Mouse (Mus musculus) kidney, adult 18-20 months (tissue): Measurements from ENCODE around the gene Plod1.

ENCODE experiments used
- DNase-seq: peaks from one replicate; pipeline ENCODE4 v3.0.0; 2021

The Plod1 gene

GRCm38 (mm10) chr4:147936331-147936954 is at the start of gene Plod1:
Gene Plod1, minus strand, starts transcription at chr4:147936767.
- peak; percentile 92 for DNase-seq

DNA sequence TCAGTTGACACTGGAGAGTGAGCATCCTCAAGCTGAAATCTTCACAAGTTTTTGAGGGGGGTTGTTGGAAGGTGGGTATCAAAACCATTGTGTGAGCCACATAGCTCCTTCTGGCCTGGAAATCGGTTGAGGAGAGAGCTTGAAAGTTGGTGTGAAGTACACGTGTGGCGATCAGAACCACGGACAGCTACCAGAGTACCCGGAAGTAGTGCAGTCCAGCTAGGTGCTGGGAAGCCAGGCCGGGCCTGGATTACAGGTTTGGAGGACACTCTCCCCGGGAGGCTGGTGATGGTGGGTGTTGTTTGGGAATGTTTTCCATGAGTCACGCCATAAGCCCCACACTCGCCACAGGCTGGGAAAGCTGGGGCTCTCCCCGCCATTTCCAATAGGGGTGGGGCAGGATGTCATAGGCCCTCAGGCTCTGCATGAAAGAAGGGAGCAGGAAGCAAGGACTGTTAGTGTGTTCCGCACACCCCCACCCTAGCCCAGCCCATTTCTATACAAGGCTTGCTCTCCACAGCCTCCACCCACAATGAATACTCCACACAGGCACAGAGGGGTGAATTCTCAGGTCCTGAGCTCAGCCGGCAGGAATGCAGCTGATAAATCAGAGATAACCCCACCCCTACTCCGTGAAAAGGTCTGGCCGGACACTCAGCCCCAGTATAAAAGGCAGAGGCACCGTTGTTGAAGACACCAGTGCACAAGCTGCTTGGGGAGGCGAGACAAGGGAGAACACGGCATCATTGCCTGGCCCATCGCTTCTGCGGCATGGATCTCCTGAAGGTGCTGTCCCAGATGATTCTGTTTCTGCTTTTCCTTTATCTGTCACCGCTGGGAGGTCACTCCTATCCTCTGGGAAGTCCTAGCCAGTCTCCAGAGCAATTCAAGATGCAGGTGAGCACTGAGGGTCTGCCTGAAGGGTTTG is 48.9 kb upstream of the Plod1 start, which contains the start of gene Nppb:
Nppb (plus strand) TSS at position 584 of the 928 bp plus-strand sequence.
- DNase-seq = peak; percentile 54

DNA sequence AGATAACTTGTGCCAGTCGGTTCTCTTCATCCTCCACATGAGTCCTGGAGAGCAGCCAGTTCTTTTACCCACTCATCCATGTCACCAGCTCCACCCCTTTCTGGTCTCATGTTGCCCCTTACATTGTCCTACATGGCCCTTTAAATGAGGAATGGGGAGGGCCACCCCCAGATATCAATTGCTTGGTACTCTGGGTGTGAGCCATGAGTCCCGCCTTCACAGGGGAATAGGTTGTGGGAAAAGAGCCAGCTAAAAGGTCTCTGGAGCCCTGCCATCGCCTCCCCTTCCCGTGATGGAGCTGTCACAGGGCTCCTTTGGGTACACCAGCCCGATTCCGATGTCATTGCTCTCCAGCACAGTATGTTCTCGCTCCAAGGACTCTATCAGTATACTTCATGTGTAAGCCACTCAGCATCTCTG is 42.9 kb upstream of the Plod1 start:
- peak; percentile 21 for DNase-seq

GRCm38 (mm10) chr4:147978391-147978790 is 41.8 kb upstream of the Plod1 start:
- DNase-seq = no peak

GRCm38 (mm10) chr4:147977726-147978125 is 41.2 kb upstream of the Plod1 start:
- DNase-seq = no peak

- DNase-seq = no peak
Measured at GRCm38 (mm10) chr4:147976237-147976636, 39.7 kb upstream of the Plod1 start.

GRCm38 (mm10) chr4:147969337-147969736 is 32.8 kb upstream of the Plod1 start:
- no peak for DNase-seq

DNA sequence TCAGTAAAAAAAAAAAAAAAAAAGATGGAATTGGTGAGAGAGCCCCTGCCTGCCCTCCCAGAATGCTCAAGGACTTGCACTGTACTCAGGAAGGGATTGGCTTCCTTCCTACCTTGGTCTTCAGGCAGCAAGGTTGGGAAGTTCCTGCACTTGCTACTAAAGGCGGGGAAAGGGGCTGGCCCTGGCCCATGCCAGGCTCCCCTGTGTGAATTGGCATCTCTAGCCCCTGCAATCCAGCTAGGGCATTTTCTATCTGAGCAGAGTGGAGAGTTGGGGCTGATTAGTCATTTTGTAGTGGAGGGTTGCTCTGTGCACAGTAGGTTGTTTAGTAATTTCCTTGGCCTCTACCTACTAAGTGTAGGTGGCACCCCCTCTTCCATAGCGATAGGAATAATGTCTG is 32.2 kb upstream of the Plod1 start:
- DNase-seq = no peak

GRCm38 (mm10) chr4:147965712-147966111 is 29.1 kb upstream of the Plod1 start:
- DNase-seq = peak; percentile 71

GRCm38 (mm10) chr4:147963623-147964022 is 27.1 kb upstream of the Plod1 start:
- no peak for DNase-seq

GRCm38 (mm10) chr4:147962781-147963180 is 26.2 kb upstream of the Plod1 start:
- no peak for DNase-seq

- peak; percentile 80 for DNase-seq
Measured at GRCm38 (mm10) chr4:147959881-147960831, 23.6 kb upstream of the Plod1 start.

GRCm38 (mm10) chr4:147957141-147957540 is 20.6 kb upstream of the Plod1 start:
- DNase-seq = no peak

DNA sequence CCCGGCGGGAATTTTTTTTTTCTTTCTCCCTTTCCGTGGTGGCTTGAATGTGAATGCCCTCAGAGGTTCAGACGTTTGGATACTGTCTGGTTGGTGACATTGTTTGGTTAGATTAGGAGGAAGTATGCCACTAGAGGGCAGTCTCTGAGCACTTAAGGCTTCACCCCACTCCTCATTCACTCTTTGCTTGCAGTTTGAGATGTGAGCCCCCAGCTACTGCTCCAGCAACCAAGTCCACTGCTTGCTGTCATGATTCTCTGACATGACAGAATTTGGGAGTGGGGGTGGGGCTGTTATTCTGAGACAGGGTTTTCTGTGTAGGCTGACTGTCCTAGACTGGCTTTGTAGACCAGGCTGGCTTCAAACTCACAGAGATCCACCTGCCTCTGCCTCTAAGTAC is 17.0 kb upstream of the Plod1 start:
- DNase-seq = no peak

DNA sequence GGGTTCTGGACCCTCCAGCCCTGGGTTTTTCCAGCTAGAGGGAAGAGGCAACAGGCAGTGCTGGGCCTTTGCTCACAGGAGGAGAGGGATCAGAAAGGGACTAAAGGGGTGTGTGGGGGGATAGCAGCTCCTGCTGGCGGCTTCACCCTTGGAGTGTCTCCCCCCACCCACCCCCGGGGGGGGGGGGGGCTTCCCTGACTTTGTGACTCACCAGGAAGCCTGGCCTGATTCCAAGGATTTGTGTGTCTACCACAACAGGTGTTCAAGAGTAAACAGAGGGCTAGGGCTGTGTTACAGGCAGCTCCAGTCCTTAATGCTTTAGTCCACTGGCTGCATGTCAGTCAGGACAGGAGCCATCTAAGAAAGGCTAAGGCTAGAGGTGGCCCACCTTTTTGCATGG is 10.9 kb upstream of the Plod1 start:
- DNase-seq = no peak

- DNase-seq = peak; percentile 72
Measured at GRCm38 (mm10) chr4:147943005-147943404, 6.4 kb upstream of the Plod1 start.

- no peak for DNase-seq
Measured at GRCm38 (mm10) chr4:147941045-147942020, 4.8 kb upstream of the Plod1 start.

DNA sequence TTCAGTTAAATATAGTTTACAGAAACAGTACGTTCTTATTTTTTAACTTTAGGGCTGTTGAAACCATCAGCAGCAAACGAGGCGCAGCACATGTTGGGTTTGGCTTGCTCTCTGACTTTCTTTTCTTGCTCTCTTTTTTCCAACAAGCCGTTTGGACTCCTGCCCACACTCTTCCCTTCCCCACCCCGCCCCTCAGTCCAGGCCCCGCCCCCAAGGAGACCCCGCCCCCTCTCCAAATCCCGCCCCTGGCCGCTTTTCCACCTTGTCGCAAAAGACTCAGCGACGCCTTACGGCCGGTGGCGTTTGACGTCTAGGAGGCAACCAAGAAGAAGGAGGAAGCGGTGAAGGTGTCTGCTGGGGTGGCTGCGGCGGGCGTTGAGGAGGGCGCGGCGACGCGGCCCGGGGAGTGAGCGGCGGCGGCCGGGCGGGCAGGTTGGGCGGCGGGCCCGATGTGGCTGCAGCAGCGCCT is 4.0 kb upstream of the Plod1 start, which contains the start of gene 2510039O18Rik:
2510039O18Rik (plus strand) TSS at position 320 of the 469 bp plus-strand sequence.
- DNase-seq = peak; percentile 86

DNA sequence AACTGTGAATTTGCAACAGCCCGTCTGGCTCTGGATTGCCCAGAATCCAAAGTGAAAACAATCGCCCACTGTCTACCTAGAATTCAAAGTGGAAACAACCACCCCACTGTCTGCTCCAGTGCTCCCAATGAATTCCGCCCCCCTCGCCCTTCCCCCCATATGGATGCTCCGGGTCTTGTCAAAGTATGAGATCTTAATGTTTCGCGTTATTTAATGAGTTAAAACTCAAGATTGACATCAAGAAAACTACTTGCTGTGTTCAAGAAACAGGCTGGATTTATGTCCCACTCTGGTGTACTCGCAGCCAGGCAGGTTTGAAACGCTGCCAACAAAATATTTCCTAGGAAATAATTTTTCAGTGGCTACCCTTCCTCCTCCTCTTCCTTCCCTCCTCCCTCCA is 3.5 kb upstream of the Plod1 start:
- DNase-seq = no peak

GRCm38 (mm10) chr4:147938148-147939096 is 1.9 kb upstream of the Plod1 start:
- DNase-seq = peak; percentile 44
